Mouse (Mus musculus) central nervous system, embryonic 14 days (tissue): ENCODE data around the gene Olfr108. TPM values are rescaled to one million over a fixed set of nuclear protein-coding genes. Genes with fewer than 3 reads are reported as not detected.

ENCODE experiments used
- polyA plus RNA-seq: library from polyadenylated mRNA; depleted of rRNA; stranded (reverse); fragments of >200 nt; gene quantifications from 2 replicates; pipeline ENCODE4 v1.2.3, GENCODE M21; 2012; rRNA removed

Olfr108 gene
- polyA plus RNA-seq = not detected in 2 replicates

GRCm38 (mm10) chr17:37445180-37445579, at the start of gene Olfr108:
Gene Olfr108, plus strand, starts transcription at chr17:37445480.

GRCm38 (mm10) chr17:37398926-37399325, 46.4 kb upstream of the Olfr108 start, which contains the start of gene Olfr107:
Gene Olfr107, plus strand, starts transcription at chr17:37399226.

GRCm38 (mm10) chr17:37458616-37459015, 13.3 kb downstream of the Olfr108 start, which contains the start of gene Olfr109:
Gene Olfr109, plus strand, starts transcription at chr17:37458916.

GRCm38 (mm10) chr17:37483452-37483851, 38.2 kb downstream of the Olfr108 start, which contains the start of gene H2-M2:
Gene H2-M2, minus strand, starts transcription at chr17:37483552.

GRCm38 (mm10) chr17:37491930-37492518, 46.7 kb downstream of the Olfr108 start, which contains the start of gene Olfr110:
Gene Olfr110, plus strand, starts transcription at chr17:37492468.

Other genes starting within 250 kb of the Olfr108 start
- gene Olfr94, start 244.5 kb upstream of the Olfr108 start, polyA plus RNA-seq = 0.04 TPM in 1 of 2 replicates, not detected in the other
- gene Olfr95, start 232.4 kb upstream of the Olfr108 start, polyA plus RNA-seq = 0.01 TPM in 1 of 2 replicates, not detected in the other
- not detected in 2 replicates for gene Olfr96, start 225.3 kb upstream of the Olfr108 start, polyA plus RNA-seq
- not detected in 2 replicates for gene Olfr97, start 208.2 kb upstream of the Olfr108 start, polyA plus RNA-seq
- not detected in 2 replicates for gene Olfr98, start 181.7 kb upstream of the Olfr108 start, polyA plus RNA-seq
- 0.74 and 0.78 TPM in 2 replicates for gene H2-M3, start 175.3 kb upstream of the Olfr108 start, polyA plus RNA-seq
- gene Olfr99, start 162.0 kb upstream of the Olfr108 start, polyA plus RNA-seq = not detected in 2 replicates
- not detected in 2 replicates for gene Olfr101, start 141.2 kb upstream of the Olfr108 start, polyA plus RNA-seq
- gene Olfr102, start 128.4 kb upstream of the Olfr108 start, polyA plus RNA-seq = not detected in 2 replicates
- gene Olfr103, start 105.8 kb upstream of the Olfr108 start, polyA plus RNA-seq = not detected in 2 replicates
- not detected in 2 replicates for gene Olfr104-ps, start 85.9 kb upstream of the Olfr108 start, polyA plus RNA-seq
- gene Olfr105-ps, start 66.4 kb upstream of the Olfr108 start, polyA plus RNA-seq = not detected in 2 replicates
- gene Olfr106-ps, start 55.1 kb upstream of the Olfr108 start, polyA plus RNA-seq = not detected in 2 replicates
- gene Olfr107, start 46.3 kb upstream of the Olfr108 start, polyA plus RNA-seq = not detected in 2 replicates
- gene Olfr109, start 13.4 kb downstream of the Olfr108 start, polyA plus RNA-seq = not detected in 2 replicates
- not detected in 2 replicates for gene H2-M2, start 38.1 kb downstream of the Olfr108 start, polyA plus RNA-seq
- gene Olfr110, start 47.0 kb downstream of the Olfr108 start, polyA plus RNA-seq = 0.02 TPM in 1 of 2 replicates, not detected in the other
- 0.05 and 0.14 TPM in 2 replicates for gene Olfr111, start 62.5 kb downstream of the Olfr108 start, polyA plus RNA-seq
- gene Olfr112, start 124.0 kb downstream of the Olfr108 start, polyA plus RNA-seq = not detected in 2 replicates
- not detected in 2 replicates for gene Olfr113, start 132.2 kb downstream of the Olfr108 start, polyA plus RNA-seq
- gene Olfr114, start 147.3 kb downstream of the Olfr108 start, polyA plus RNA-seq = not detected in 2 replicates
- not detected in 2 replicates for gene Olfr115, start 181.6 kb downstream of the Olfr108 start, polyA plus RNA-seq
- not detected in 2 replicates for gene Olfr116, start 181.7 kb downstream of the Olfr108 start, polyA plus RNA-seq
- gene Olfr117, start 218.3 kb downstream of the Olfr108 start, polyA plus RNA-seq = not detected in 2 replicates
- not detected in 2 replicates for gene Olfr118, start 221.5 kb downstream of the Olfr108 start, polyA plus RNA-seq